ENCODE assay signal across 27 mouse cellular contexts in genomic region chr16:57419881-57420280, GRCm38 (mm10).
DNase-seq lines count a peak whose midpoint lies in the region; ATAC-seq and TF ChIP-seq lines count a peak whose summit lies in the region.
"Had no signal": no experiment of that assay in that cellular context is flagged by ENCODE, and none has a peak within 500 bp of the region (broad histone marks: within the 10 kb centered on the region; RNA-seq: fewer than 3 reads in every experiment).

No protein-coding gene starts in this region.

- H3K27me3 ChIP-seq in heart, embryonic 14.5 days (ENCODE audit: control insufficient read depth, insufficient read depth, low read length) = no peaks in the 10 kb centered on the region
- H3K27me3 ChIP-seq in lung, embryonic 15.5 days = no peaks in the 10 kb centered on the region
- H3K27me3 ChIP-seq in midbrain, embryonic 11.5 days (ENCODE audit: control insufficient read depth, insufficient read depth, low read length) = no peaks in the 10 kb centered on the region
- H3K27me3 ChIP-seq: embryonic facial prominence, embryonic 13.5 days; forebrain, embryonic 12.5 days; kidney, embryonic 15.5 days; limb, embryonic 12.5 days; neural tube, embryonic 12.5 days had no signal

- TF ChIP-seq CTCF in gastrocnemius, adult 2 months (IDR thresholded peaks at IDR 0.05) = no peak
- TF ChIP-seq CTCF in embryonic fibroblast, embryonic 13.5 days (IDR thresholded peaks at IDR 0.05; ENCODE audit: borderline replicate concordance, insufficient read depth, low read length) = no peak

- H3K36me3 ChIP-seq in heart, embryonic 14.5 days (ENCODE audit: control insufficient read depth, insufficient read depth, low read length) = no peaks in the 10 kb centered on the region
- H3K36me3 ChIP-seq in lung, embryonic 15.5 days = no peaks in the 10 kb centered on the region
- no peaks in the 10 kb centered on the region for H3K36me3 ChIP-seq in midbrain, embryonic 11.5 days (ENCODE audit: control insufficient read depth, insufficient read depth, low read length)
- H3K36me3 ChIP-seq: embryonic facial prominence, embryonic 13.5 days; forebrain, embryonic 12.5 days; kidney, embryonic 15.5 days; limb, embryonic 12.5 days; midbrain, embryonic 10.5 days; neural tube, embryonic 12.5 days had no signal

- peaks cover 13 to 40% of the 10 kb centered on the region in 2 experiments for H3K4me1 ChIP-seq in heart, embryonic 14.5 days (ENCODE audit: control insufficient read depth in 2 of 2, insufficient read depth in 2 of 2, low read length in 2 of 2)
- peaks cover 47% of the 10 kb centered on the region for H3K4me1 ChIP-seq in lung, embryonic 15.5 days
- peaks cover 34% of the 10 kb centered on the region for H3K4me1 ChIP-seq in embryonic fibroblast, embryonic 13.5 days (ENCODE audit: control insufficient read depth, insufficient read depth, low read length)
- H3K4me1 ChIP-seq in midbrain, embryonic 11.5 days (ENCODE audit: control insufficient read depth, insufficient read depth, low read length) = no peaks in the 10 kb centered on the region
- H3K4me1 ChIP-seq: forebrain, embryonic 12.5 days had no signal

- no peak for TF ChIP-seq POLR2A in embryonic fibroblast, embryonic 13.5 days (IDR thresholded peaks at IDR 0.05; ENCODE audit: low read depth, low read length)

- no peak for ATAC-seq in heart, embryonic 14.5 days (ENCODE audit: insufficient number of reproducible peaks, insufficient read depth, low FRiP score, low read depth)
- no peak for ATAC-seq in lung, embryonic 15.5 days (ENCODE audit: borderline replicate concordance, extremely low read depth, low FRiP score, low TSS enrichment)
- no peak for ATAC-seq in midbrain, embryonic 11.5 days (ENCODE audit: low FRiP score)
- ATAC-seq: forebrain, postnatal 0 days; liver, postnatal 0 days; midbrain, embryonic 16.5 days had no signal

- 76% methylated on average over 5 of the region's 5 CpGs for WGBS in heart, embryonic 14.5 days
- WGBS in lung, embryonic 15.5 days = 61% methylated on average over 5 of the region's 5 CpGs
- 86% methylated on average over 5 of the region's 5 CpGs for WGBS in midbrain, embryonic 11.5 days

- peak overlapping the region; percentile 78 for H3K27ac ChIP-seq in gastrocnemius, adult 2 months
- peak overlapping the region; percentile 42 to 62; a peak in 2 of 4 replicates for H3K27ac ChIP-seq in heart, embryonic 14.5 days (replicated peaks in 1 of 2; ENCODE audit: control insufficient read depth in 1 of 2, insufficient read depth in 1 of 2, low read depth in 2 of 2, low read length in 2 of 2)
- peak overlapping the region; percentile 75 for H3K27ac ChIP-seq in lung, embryonic 15.5 days
- peak overlapping the region; percentile 85 for H3K27ac ChIP-seq in embryonic fibroblast, embryonic 13.5 days (ENCODE audit: insufficient read depth, low read length)
- H3K27ac ChIP-seq in midbrain, embryonic 11.5 days (ENCODE audit: low read depth, low read length) = no peak overlapping the region
- H3K27ac ChIP-seq: embryonic facial prominence, embryonic 13.5 days; forebrain, embryonic 12.5 days; hindbrain, embryonic 14.5 days; left cerebral cortex, adult 2 months; limb, embryonic 12.5 days; neural tube, embryonic 12.5 days had no signal

- no peak overlapping the region for H3K4me2 ChIP-seq in heart, embryonic 14.5 days (ENCODE audit: low read length)
- no peak overlapping the region for H3K4me2 ChIP-seq in lung, embryonic 15.5 days
- no peak overlapping the region for H3K4me2 ChIP-seq in midbrain, embryonic 11.5 days
- H3K4me2 ChIP-seq: embryonic facial prominence, embryonic 13.5 days; forebrain, embryonic 12.5 days; hindbrain, embryonic 14.5 days; kidney, embryonic 15.5 days; limb, embryonic 12.5 days; liver, embryonic 11.5 days; neural tube, embryonic 12.5 days had no signal

- no peak for DNase-seq in gastrocnemius, adult 2 months
- no peak for DNase-seq in gastrocnemius, adult 8-10 months (ENCODE audit: low spot score in 2 of 2)
- no peak for DNase-seq in heart, postnatal 4 days
- DNase-seq in lung, postnatal 25 days (ENCODE audit: low spot score) = no peak
- no peak for DNase-seq in midbrain, embryonic 11.5 days (ENCODE audit: low spot score, missing footprints)
- DNase-seq: cerebellum, adult 9-11 months; embryo, embryonic 11 days; forebrain, postnatal 0 days; gastrocnemius, postnatal 14 days; kidney, adult 18-20 months; liver, postnatal 0 days; lung, postnatal 14 days; thymus, adult 2 months; thymus, postnatal 36 days had no signal

- peaks cover under 1% of the 10 kb centered on the region; the same call in 1 of the 2 replicates for H3K9me3 ChIP-seq in heart, embryonic 14.5 days (ENCODE audit: control insufficient read depth, low read length)
- no peaks in the 10 kb centered on the region for H3K9me3 ChIP-seq in lung, embryonic 15.5 days
- H3K9me3 ChIP-seq in midbrain, embryonic 11.5 days (ENCODE audit: control insufficient read depth, low read length) = no peaks in the 10 kb centered on the region
- H3K9me3 ChIP-seq: forebrain, embryonic 12.5 days; kidney, embryonic 15.5 days; limb, embryonic 12.5 days; midbrain, embryonic 10.5 days; neural tube, embryonic 12.5 days had no signal

- H3K4me3 ChIP-seq in gastrocnemius, adult 2 months = no peak overlapping the region
- H3K4me3 ChIP-seq in heart, embryonic 14.5 days (ENCODE audit: control insufficient read depth in 1 of 2, insufficient read depth in 1 of 2, low read depth in 1 of 2, low read length in 2 of 2) = no peak overlapping the region
- no peak overlapping the region for H3K4me3 ChIP-seq in lung, embryonic 15.5 days
- no peak overlapping the region for H3K4me3 ChIP-seq in embryonic fibroblast, embryonic 13.5 days (ENCODE audit: insufficient read depth, low read length)
- no peak overlapping the region for H3K4me3 ChIP-seq in midbrain, embryonic 11.5 days (ENCODE audit: low read depth, low read length)
- H3K4me3 ChIP-seq: embryonic facial prominence, embryonic 13.5 days; forebrain, embryonic 12.5 days; kidney, embryonic 15.5 days; left cerebral cortex, adult 2 months; limb, embryonic 12.5 days; midbrain, embryonic 10.5 days; neural tube, embryonic 12.5 days had no signal

- intact Hi-C loops in gastrocnemius, adult 2 months (cut with DNase I) = loop anchor here (10.0 kb wide), 1 partner anchor 915 kb away; no protein-coding TSS in a partner anchor

- no peak overlapping the region for H3K9ac ChIP-seq in heart, embryonic 14.5 days (ENCODE audit: low read length)
- no peak overlapping the region for H3K9ac ChIP-seq in lung, embryonic 15.5 days
- H3K9ac ChIP-seq in midbrain, embryonic 11.5 days (ENCODE audit: low read length) = no peak overlapping the region
- H3K9ac ChIP-seq: embryonic facial prominence, embryonic 13.5 days; forebrain, embryonic 12.5 days; forebrain, postnatal 0 days; hindbrain, embryonic 14.5 days; kidney, embryonic 15.5 days; limb, embryonic 12.5 days; liver, postnatal 0 days; neural tube, embryonic 12.5 days had no signal
